Mouse (Mus musculus) megakaryocyte-erythroid progenitor cell, adult 5-6 weeks (primary cell): ENCODE data around the gene Ralb. TPM values are rescaled to one million over a fixed set of nuclear protein-coding genes. Genes with fewer than 3 reads are reported as not detected.
A peak's percentile ranks its signal among the peaks of the same experiment; 100 is the strongest.

Source experiments
- ATAC-seq: replicated peaks from 2 replicates; pipeline ENCODE4 v1.8.0; 2016; ENCODE audit warnings: mild to moderate bottlenecking, inconsistent platforms; ENCODE audit not compliant: severe bottlenecking, poor library complexity, low FRiP score, low TSS enrichment
- total RNA-seq, 2 experiments: library from RNA; stranded (forward) in 1 of 2; stranded (reverse) in 1 of 2; fragments of 200-1000, 215-1000 nt in 1 of 2; fragments of >200 nt in 1 of 2; fragmentation: Nextera tagmentation in 1 of 2; gene quantifications; 2 replicates each; pipeline ENCODE4 v1.2.3; 2014 to 2017

Ralb gene
- total RNA-seq, 2 experiments from 2014 or later: 4.6 to 5.2 TPM

GRCm38 (mm10) chr1:119471793-119472396, 32.7 kb downstream of the Ralb start:
- no peak for ATAC-seq

DNA sequence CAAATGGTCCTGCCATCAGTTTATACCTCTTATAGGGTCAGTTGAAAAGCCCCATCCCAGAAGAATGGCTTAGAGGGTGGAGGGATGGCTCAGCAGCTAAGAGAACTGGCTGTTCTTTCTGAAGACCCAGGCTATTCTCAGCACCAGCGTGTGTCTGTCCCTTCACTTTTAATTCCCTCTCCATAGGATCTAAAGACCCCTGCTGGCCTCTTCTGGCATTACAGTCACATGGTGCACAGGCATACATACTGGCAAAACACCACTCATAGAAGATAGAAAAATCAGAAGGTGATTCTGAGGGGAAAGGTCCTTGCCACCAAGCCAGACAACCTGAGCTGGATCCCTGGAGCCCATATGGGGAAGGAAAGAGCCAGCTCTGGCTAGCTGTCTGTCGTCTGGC, 41.2 kb downstream of the Ralb start:
- peak; percentile 86 for ATAC-seq

GRCm38 (mm10) chr1:119460062-119460461, 44.5 kb downstream of the Ralb start:
- ATAC-seq: no peak

- 0 out of 2 replicates have a peak, but pooled peaks have one; percentile 45 for ATAC-seq
Measured at GRCm38 (mm10) chr1:119457993-119458605, 46.5 kb downstream of the Ralb start.

DNA sequence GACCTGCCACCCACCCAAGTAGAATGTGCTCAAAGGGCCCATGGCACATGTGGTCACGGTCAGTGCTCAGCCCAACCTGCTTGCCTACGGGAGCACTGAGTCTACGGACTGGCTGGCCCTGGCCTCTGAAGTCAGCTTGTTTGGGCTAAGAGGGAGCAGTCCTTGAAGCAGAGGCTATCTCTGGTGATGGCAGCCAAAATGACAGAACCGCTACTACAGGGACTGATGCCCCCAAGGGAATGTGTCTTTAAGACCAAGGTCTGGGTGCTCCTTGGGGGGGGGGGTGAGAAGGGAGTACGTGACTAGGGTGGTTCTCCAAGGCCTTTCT, 47.1 kb downstream of the Ralb start:
- ATAC-seq: no peak

- ATAC-seq: no peak
Measured at GRCm38 (mm10) chr1:119456671-119457527, 47.7 kb downstream of the Ralb start.

DNA sequence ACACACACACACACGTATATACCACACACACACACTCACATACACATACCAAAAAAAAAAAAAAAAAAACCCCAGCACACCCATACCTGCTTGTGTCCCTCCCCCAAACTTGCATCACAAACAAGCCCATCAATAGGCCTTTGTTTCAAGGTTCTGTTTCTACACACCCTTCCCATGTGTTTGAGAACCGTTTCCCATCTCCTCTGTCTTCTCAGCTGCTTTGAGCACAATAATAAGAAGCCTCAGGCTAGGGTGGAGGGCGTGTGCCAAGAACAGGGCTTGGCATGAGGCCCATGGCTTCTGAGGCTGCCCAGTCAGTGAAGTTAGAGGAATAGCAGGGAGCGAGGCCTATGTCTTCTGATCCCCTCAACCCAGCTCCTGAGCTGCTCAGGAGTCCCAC, 50.9 kb downstream of the Ralb start:
- ATAC-seq: no peak

DNA sequence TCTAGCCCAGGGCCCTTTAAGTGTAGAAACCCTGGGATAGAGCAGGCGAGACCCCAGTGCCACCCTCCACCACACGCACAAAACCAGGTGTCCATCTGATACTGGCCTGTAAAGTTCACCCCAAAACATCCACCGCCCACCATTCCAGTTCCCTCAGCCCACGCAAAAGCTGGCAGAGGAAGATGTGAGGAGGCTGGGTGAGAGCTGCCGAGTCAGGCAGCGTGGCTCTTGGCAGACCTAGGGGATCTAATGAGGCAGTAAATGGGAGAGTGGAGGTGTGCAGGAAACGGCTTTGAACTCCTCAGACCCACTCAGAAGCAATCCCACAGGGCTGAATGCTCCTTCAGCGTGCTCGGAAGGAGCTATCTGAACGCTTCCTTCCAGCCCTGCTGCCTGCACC, 53.2 kb downstream of the Ralb start:
- no peak for ATAC-seq

- no peak for ATAC-seq
Measured at GRCm38 (mm10) chr1:119450651-119451345, 53.8 kb downstream of the Ralb start.

GRCm38 (mm10) chr1:119446753-119447283, 57.8 kb downstream of the Ralb start:
- no peak for ATAC-seq

DNA sequence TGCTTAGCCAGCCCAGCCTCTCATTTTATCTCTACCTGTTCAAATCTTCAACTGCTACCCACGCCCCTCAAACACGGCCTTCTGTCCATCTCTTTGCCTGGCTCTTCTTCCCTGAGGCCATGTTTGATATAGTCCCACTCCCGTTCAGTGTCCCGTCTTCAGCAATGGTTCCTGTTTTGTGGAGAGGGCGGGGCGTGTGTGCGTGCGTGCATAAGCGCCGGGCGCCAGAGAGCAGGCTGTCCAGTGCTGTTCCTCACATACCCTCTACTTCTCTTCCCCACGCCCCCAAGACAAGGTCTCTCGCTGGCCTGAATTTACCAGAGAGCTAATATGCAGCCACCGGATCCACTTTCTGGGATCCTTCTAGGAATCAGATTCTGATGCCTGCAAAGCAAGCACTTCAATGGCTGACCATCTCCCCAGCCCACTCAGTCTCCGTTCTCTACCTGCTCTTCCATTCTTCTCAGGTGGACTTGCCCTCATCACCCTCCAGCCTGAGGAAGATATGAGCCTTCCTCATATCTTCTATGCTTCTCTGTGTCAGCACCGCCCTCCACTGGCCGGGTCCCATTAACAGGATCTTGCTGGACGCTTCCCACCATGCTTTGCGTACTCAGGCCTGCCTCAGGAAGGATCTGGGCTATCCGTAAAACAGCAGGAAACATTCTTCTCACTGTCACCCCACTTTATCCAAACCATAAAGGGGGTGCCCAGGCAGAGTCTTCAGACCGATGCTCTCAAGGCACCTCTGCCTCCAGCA, 60.8 kb downstream of the Ralb start:
- no peak for ATAC-seq

- no peak for ATAC-seq
Measured at GRCm38 (mm10) chr1:119442901-119443300, 61.7 kb downstream of the Ralb start.

DNA sequence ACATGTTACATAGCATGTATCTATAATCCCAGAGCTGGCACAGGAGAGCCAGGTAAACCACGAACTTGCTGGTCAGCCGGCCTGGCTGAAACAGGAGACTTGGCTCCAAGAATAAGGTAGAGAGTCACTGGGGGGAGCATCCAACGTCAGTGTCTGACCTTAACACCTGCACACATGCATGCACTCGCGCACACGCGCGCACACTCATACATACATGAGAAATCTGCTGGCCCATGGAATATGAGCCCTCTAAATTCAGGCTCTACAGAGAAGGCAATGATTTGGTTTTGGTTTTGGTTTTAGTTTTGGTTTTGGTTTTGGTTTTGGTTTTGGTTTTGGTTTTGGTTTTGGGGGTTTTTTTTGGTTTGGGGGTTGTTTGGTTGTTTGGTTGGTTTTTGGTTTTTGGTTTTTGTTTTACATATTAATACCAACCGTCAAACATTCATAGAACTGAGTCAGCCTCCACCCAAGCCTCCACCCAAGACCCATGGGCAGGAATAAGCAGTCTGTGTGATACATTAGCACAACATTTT, 66.4 kb downstream of the Ralb start:
- no peak for ATAC-seq

GRCm38 (mm10) chr1:119437401-119437800, 67.2 kb downstream of the Ralb start:
- no peak for ATAC-seq

- no peak for ATAC-seq
Measured at GRCm38 (mm10) chr1:119424141-119424860, 80.3 kb downstream of the Ralb start.

- ATAC-seq: no peak
Measured at GRCm38 (mm10) chr1:119423510-119423909, 81.1 kb downstream of the Ralb start.

DNA sequence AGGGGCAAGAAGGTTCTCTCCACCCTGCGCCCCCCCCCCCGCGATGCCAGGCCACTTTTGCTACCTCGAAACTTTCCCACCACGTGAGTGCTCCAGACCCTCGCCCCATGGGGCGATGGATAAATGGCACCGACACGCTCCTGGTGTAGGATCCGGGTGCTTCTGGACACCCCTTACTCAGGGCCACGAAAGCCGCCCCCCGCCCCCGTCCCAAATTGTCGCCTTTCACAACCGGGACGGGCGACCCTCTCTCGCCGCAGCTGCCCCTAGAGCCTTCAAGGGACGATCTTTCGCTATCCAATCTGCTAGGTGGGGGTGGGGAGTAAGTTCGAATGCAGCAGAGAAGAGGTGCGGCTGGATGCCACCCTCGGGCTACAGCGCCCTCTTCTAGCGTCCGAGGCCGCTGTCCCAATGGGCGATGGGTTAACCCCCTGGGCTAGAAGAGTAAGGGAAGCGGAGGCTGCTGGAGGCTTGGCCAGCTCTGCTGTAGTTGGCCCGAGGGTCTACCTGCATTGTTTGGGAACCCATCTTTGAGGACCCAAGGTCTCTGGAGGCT, 82.1 kb downstream of the Ralb start:
- ATAC-seq: no peak
